Mouse (Mus musculus) left cerebral cortex, postnatal 10 days (tissue): ENCODE measurements around the gene Mef2d. TPM values are rescaled to one million over a fixed set of nuclear protein-coding genes. Genes with fewer than 3 reads are reported as not detected.

ENCODE experiments used
- DNase-seq, 2 experiments: peaks; one replicate each; pipeline ENCODE4 v3.0.0; 2021 to 2022; ENCODE audit warnings: low spot score in 2 of 2, mixed read lengths in 1 of 2; ENCODE audit errors: extremely low spot score in 1 of 2
- intact Hi-C: fragments of 180-260 bp; cut with DNase I; formaldehyde crosslinking; loops from one replicate; pipeline ENCODE4 v1.15.1; 2025
- total RNA-seq, 2 experiments: library from RNA; stranded (reverse); gene quantifications; 2 replicates each; pipeline ENCODE4 v1.2.3; 2021

The Mef2d gene
- total RNA-seq, 2 experiments from 2014 or later = 149 to 160 TPM

- no peak for DNase-seq
- intact Hi-C loops = no loop called here
These were observed 4.4 kb downstream of the Mef2d start for GRCm38 (mm10) chr3:88146376-88147112.

- DNase-seq = no peak
- intact Hi-C loops = no loop called here
These were observed 5.3 kb downstream of the Mef2d start for GRCm38 (mm10) chr3:88147444-88147843.

- intact Hi-C loops = no loop called here
These were observed 5.7 kb downstream of the Mef2d start for GRCm38 (mm10) chr3:88147866-88148265.

GRCm38 (mm10) chr3:88148354-88148753, 6.2 kb downstream of the Mef2d start:
- no peak for DNase-seq
- intact Hi-C loops = no loop called here

More at GRCm38 (mm10) chr3:88147866-88148265, 5.7 kb downstream of the Mef2d start:
- DNase-seq = no peak

- intact Hi-C loops = no loop called here
- DNase-seq = peak in 1 of 2 experiments; percentile 57
These were observed 6.8 kb downstream of the Mef2d start for GRCm38 (mm10) chr3:88148776-88149509.

- no peak for DNase-seq
- intact Hi-C loops = no loop called here
These were observed 7.4 kb downstream of the Mef2d start for GRCm38 (mm10) chr3:88149510-88149974.

- intact Hi-C loops = no loop called here
- DNase-seq = peak; percentile 62 to 86
These were observed 8.2 kb downstream of the Mef2d start for GRCm38 (mm10) chr3:88150061-88150998.

GRCm38 (mm10) chr3:88150999-88151364, 8.8 kb downstream of the Mef2d start:
- intact Hi-C loops = no loop called here
- DNase-seq = peak in 1 of 2 experiments; percentile 60

- peak; percentile 82 to 86 for DNase-seq
- intact Hi-C loops = no loop called here
These were observed 9.9 kb downstream of the Mef2d start for GRCm38 (mm10) chr3:88152056-88152455.

GRCm38 (mm10) chr3:88153290-88154011, 11.3 kb downstream of the Mef2d start:
- intact Hi-C loops = no loop called here
- DNase-seq = no peak

GRCm38 (mm10) chr3:88154236-88154635, 12.1 kb downstream of the Mef2d start:
- DNase-seq = no peak
- intact Hi-C loops = no loop called here

- no peak for DNase-seq
- intact Hi-C loops = no loop called here
These were observed 14.6 kb downstream of the Mef2d start for GRCm38 (mm10) chr3:88156817-88157216.

GRCm38 (mm10) chr3:88157771-88158597, 15.8 kb downstream of the Mef2d start:
- intact Hi-C loops = no loop called here
- DNase-seq = peak in 1 of 2 experiments; percentile 81

- intact Hi-C loops = no loop called here
- DNase-seq = no peak
These were observed 16.8 kb downstream of the Mef2d start for GRCm38 (mm10) chr3:88158991-88159390.

- intact Hi-C loops = no loop called here
- no peak for DNase-seq
These were observed 18.7 kb downstream of the Mef2d start for GRCm38 (mm10) chr3:88160856-88161255.

- intact Hi-C loops = no loop called here
These were observed 20.1 kb downstream of the Mef2d start for GRCm38 (mm10) chr3:88162259-88162658.

GRCm38 (mm10) chr3:88162811-88163210, 20.6 kb downstream of the Mef2d start:
- intact Hi-C loops = no loop called here
- peak in 1 of 2 experiments; percentile 22 for DNase-seq

More at GRCm38 (mm10) chr3:88162259-88162658, 20.1 kb downstream of the Mef2d start:
- DNase-seq = peak in 1 of 2 experiments; percentile 61
